Mouse (Mus musculus): ENCODE results near the gene Sigmar1.

Gene Sigmar1

DNA sequence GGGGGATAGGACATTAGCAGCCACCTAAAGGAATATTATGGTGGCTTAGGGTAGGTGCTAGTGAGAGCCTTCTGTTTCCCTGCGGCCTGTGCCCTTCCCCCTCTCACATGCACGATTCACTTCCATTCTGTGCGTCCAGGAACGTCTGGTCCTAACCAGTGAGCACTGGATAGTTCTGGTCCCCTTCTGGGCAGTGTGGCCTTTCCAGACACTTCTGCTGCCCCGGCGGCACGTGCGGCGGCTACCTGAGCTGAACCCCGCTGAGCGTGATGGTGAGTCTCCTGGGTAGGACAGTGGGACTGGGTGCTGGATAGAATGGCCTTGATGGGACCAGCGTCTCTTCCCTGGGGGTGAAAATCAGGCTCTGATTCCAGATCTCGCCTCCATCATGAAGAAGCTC lies 1.4 kb upstream of the Sigmar1 start:
- DNase-seq (ENCODE audit: low spot score in 2 of 2) = no peak

GRCm38 (mm10) chr4:41756440-41756839 lies 483 bp upstream of the Sigmar1 start:
- DNase-seq (ENCODE audit: low spot score in 2 of 2) = no peak

DNA sequence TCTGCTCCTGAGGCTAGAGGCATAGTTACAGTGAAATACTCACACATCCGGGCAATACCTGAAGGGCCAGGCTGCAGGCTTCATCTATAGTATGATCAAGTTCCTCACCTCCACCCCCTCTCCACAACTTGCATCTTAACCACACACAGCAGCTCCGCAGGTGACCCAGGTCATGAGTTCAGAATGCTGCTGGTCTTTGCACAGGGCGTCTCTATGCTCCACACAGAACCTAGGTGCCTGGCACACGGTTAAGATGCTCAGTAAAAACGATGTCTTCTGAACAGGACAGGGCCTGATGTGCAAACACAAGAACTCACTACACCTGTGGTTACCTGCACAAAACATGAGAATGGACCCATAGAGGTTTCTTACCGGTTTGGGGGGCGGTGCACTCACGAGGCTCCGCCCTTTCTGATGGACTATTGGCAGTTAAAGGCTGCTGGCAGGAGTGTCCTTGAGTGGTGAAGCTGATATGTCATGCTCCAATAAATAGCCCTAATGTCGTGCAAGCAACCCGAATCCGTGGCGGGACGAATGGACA lies 1.1 kb downstream of the Sigmar1 start, which contains the start of gene Galt:
Gene Galt (plus strand): TSS at position 432 of the 541 bp plus-strand sequence.
- DNase-seq (ENCODE audit: low spot score in 2 of 2) = no peak

DNA sequence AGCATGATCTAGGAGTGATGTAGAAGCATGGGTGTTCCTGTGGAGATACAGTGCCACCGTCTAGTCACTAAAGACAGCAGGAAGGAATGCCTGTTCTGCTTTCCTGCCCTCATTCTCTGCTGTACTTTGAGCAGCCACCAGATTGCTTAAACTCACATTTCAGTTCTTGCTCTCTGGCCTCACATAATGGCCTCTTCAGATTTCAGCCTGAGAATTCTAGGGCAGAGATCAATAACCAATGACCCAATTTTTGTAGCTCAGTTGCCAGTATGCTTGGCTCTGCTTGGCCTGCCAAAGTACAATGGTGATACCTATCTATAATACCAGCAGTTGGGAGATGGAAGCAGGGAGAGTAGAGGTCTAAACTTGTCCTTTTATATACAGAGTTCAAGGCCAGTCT lies 10.9 kb downstream of the Sigmar1 start:
- DNase-seq (ENCODE audit: low spot score in 2 of 2) = no peak

- DNase-seq (ENCODE audit: low spot score in 2 of 2) = no peak
Measured at GRCm38 (mm10) chr4:41744131-41744530, 11.8 kb downstream of the Sigmar1 start.

DNA sequence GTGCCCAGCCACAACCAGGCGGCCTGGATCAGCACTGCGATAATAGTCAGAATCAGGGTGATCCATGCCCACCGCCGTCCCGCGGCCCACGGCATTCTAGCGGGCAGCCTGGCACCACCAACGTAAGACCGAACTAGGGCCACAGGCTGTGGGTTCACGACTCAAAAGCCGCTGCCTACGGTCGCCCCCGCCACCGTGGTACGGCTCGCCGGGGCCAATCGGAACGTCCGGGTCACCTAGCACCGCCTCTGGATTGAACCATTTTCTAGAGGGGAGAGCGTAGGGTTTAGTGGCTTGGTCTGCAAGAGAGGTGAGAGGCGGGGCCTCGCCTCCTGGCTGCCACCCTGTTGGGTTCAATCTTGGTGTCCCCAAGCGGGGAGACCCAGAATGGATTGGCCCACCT lies 14.8 kb downstream of the Sigmar1 start:
- DNase-seq (ENCODE audit: low spot score in 2 of 2) = peak; percentile 89 to 92

DNA sequence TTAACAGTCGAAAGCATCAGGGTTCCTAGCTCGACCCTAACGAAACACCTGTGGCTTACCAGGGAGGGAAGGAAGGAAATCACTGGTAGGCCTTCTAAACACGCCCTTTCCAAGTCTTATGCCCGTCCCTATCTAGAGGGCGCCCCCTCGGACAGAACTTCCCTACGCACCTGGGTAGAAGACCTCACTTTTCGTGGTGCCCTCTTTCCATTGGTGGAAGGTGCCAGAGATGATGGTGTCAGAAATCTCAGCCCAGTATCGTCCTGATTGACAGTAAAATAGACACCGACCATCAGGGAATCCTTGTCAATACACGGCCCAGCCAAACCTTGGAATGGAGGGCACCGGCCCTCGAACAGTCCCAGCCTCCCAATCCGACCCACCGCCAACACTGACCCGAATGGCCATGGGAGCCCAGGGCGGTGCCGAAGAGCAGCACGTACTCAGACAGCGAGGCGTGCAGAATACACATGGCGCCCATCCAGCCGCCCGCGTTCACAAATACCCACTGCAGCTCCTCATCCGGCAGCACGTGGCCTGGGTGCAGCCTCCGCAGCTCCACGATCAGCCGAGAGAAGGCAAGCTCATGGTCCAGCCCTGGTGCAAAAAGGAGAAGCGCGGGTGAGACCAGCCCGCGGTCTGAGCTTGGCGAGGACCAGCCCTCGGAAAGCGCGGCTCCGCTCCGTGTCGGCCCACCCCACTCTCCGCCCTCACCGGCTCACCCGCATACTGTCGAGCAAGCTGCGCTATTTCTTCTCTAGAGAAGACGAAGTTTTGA lies 15.4 kb downstream of the Sigmar1 start:
- DNase-seq (ENCODE audit: low spot score in 2 of 2) = peak in 1 of 2 experiments; percentile 22

GRCm38 (mm10) chr4:41739260-41739659 lies 16.7 kb downstream of the Sigmar1 start:
- DNase-seq (ENCODE audit: low spot score in 2 of 2) = no peak

DNA sequence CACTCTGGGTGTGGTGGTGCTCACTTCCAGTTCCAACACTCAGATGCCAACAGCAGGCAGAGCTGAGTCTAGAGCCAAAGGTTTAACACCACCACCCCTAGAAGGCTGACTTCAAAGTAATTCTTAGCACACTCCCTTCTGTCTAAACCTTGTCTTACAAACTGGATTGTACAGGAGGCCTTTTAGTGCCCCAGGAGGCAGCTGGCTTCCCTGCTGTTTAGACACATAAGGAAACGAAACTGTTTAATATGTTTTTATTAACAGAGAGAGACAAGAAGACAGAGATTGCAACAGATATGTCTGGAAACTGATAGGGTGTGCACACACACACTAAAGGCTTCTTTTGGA lies 17.7 kb downstream of the Sigmar1 start:
- DNase-seq (ENCODE audit: low spot score in 2 of 2) = no peak

DNA sequence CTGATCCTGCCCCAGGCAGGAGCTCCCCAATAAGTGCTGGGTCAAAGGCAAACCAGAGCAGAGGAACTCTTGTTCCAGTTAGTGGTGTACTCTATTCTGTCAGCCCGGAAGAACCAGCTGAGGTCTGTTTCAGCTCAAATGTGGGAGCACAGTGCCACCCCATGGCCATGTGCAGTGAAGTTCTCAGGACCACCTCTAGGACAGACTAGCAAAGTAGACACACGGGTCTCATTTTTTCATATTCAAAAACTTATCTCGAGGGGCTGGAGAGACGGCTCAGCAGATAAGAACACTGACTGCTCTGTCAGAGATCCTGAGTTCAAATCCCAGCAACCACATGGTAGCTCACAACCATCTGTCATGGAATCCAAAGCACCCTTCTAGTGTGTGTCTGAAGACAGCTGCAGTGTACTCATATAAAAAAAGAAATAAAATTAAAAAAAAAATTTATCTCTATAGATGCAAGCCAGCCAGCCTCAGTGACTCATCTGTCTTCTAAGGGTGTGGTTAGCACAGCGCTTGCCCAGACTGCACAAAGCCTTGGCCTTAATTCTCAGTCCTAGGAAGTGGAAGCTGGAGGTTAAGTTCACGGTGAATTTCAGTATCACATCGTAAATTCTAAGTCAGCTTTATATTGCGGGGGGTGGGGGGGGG lies 18.2 kb downstream of the Sigmar1 start:
- peak; percentile 71 to 81 for DNase-seq (ENCODE audit: low spot score in 2 of 2)

DNA sequence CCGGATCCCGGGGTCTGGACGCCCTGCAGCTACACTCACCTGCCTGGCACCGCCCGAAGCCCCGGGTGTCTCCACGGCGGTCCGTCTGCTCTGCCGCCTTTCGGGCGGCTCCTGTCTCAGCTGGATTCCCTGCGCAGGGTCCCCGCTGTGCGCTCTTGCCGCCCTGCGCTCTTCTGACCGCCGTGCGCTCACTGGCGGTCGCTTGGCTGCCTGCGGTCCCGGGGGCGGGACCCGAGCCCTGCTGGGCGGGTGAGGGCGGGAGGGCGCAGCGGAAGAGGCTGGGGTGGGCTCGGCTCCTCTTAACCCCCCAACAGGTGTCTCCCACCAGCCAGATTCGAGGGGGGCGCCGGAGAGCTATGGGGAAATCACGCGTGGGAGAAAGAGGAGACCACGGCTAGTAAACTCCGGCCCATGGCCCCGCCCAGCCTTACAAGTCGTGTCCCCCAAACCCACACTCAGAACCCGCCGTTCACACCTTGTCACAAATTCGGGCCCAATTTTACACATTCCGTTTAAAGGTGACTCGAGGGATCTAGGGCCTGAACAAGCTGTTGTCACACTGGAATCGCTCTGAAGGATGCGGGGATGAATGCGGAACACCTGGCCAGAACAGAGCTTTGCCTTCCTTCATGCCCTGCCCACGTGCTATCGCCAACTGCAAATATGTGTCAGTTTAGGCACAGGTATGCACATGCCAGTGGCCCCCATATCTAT lies 24.7 kb downstream of the Sigmar1 start, which contains the start of gene Arid3c:
Gene Arid3c (minus strand): TSS at position 91 of the 714 bp plus-strand sequence.
- no peak for DNase-seq (ENCODE audit: low spot score in 2 of 2)

- no peak for DNase-seq (ENCODE audit: low spot score in 2 of 2)
Measured at GRCm38 (mm10) chr4:41726826-41727621, 28.9 kb downstream of the Sigmar1 start.

GRCm38 (mm10) chr4:41722918-41723351 lies 33.0 kb downstream of the Sigmar1 start, which contains the start of gene Dctn3:
TSS of gene Dctn3 (minus strand) at chr4:41723170.
- DNase-seq (ENCODE audit: low spot score in 2 of 2) = peak; percentile 86 to 88

- no peak for DNase-seq (ENCODE audit: low spot score in 2 of 2)
Measured at GRCm38 (mm10) chr4:41716834-41717233, 39.1 kb downstream of the Sigmar1 start.

- peak; percentile 36 to 43 for DNase-seq (ENCODE audit: low spot score in 2 of 2)
Measured at GRCm38 (mm10) chr4:41715596-41715995, 40.4 kb downstream of the Sigmar1 start.

GRCm38 (mm10) chr4:41715082-41715481 lies 40.9 kb downstream of the Sigmar1 start:
- no peak for DNase-seq (ENCODE audit: low spot score in 2 of 2)

DNA sequence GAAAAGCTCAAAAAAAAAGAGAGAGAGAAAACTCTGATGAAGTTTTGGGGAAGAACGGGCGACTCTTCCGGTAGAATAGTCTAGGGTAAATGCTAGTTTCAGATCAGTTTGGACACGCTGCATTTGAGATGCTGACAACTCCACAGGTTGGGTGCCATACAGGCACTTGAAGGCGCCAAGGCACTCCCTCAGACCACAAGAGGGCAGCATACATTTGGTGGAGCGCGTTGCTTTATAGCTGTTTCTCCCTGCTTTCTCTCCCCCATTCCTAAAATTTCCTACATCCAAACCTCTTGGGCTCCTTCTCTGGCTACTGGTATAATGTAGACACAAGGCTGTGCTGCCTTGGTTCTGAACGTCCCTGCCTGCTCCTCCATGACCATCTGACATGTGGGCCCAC lies 41.7 kb downstream of the Sigmar1 start:
- DNase-seq (ENCODE audit: low spot score in 2 of 2) = peak; percentile 36 to 62

DNA sequence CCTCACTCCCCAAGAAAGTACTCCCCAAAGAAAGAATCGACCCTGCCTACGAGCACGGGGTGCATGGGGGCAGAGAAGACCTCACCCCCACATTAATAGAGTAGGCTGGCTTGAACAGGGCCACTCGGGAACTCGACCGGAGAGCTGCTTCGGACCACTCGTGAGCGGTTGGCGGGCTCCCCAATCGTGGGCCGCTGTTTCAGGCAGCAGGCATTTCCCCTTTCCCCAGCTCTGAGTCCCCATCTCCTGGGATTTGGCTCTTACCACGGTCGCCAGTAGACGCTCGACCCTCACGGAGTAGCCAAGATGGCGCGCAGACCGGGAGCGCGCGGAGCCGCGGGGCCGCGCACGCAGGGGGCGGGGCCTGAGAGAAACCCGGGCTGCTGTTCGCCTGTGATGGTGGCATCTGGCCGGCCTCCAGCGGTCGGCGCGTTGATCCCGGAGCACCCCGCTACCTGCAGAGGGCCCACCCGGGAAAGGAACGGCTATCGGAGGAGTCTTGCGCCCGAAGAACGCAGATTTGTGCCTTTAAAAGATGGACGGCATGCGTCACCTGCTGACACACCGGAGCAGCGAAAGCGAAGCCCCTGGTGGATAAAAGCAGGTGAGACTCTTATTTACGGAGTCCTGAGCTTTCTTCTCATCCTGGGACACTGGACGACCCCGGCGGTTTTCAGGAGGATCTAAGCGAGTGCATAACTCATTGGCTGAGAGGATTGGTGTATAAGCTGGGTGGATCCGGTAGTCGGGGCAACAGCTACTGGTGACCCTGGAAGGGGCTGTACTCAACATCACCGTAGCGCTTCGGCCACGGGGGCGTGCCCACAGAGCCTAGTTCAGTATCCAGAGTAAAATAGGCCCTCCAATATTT lies 42.5 kb downstream of the Sigmar1 start, which contains the start of gene Rpp25l:
Gene Rpp25l (minus strand): TSS at position 338 of the 871 bp plus-strand sequence.
- peak; percentile 68 to 78 for DNase-seq (ENCODE audit: low spot score in 2 of 2)

- no peak for DNase-seq (ENCODE audit: low spot score in 2 of 2)
Measured at GRCm38 (mm10) chr4:41712421-41713196, 43.3 kb downstream of the Sigmar1 start.
